Mouse (Mus musculus): ENCODE results near the gene Catsper3. TPM values are rescaled to one million over a fixed set of nuclear protein-coding genes. Genes with fewer than 3 reads are reported as not detected.

Catsper3 gene
- polyA plus RNA-seq, 1 experiment from 2014 or later: 0.19 TPM

- no peaks in the 10 kb centered on the region for H3K4me1 ChIP-seq (ENCODE audit: control insufficient read depth, insufficient read depth, low read length)
These were observed 9.3 kb upstream of the Catsper3 start for GRCm38 (mm10) chr13:55775056-55775455.

DNA sequence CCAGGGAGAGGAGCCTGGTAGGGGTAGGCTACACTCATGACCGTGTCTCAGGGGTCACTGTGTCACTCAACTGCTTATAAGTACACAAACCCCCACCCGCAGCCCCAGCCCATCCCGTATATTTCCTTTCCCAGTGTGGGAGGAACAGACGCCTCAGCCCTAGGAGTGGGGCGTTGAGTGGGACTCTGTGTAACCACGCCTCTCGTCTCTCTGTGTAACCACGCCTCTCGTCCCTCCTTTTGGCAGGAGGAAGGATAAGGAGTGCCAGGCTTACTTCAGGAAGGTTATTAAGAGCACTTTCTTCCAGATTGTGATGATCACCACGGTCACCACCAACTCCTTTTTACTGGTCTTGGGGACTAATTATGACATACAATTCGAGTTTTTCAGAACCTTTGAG, 1.8 kb downstream of the Catsper3 start:
- H3K4me2 ChIP-seq (ENCODE audit: low read length): no peak overlapping the region
- H3K9ac ChIP-seq (ENCODE audit: low read depth, low read length): no peak overlapping the region
- no peaks in the 10 kb centered on the region for H3K36me3 ChIP-seq (ENCODE audit: control insufficient read depth, insufficient read depth, low read length)
- no peak overlapping the region for H3K4me3 ChIP-seq (ENCODE audit: low read depth, low read length)
- no peak overlapping the region for H3K27ac ChIP-seq (ENCODE audit: low read length)
- WGBS: 82% methylated on average over 11 of the region's 11 CpGs
- H3K9me3 ChIP-seq (replicated peaks; ENCODE audit: control insufficient read depth, low read length, poor library complexity, severe bottlenecking): no peaks in the 10 kb centered on the region
- no peaks in the 10 kb centered on the region for H3K4me1 ChIP-seq (ENCODE audit: control insufficient read depth, insufficient read depth, low read length)
- no peaks in the 10 kb centered on the region for H3K27me3 ChIP-seq (ENCODE audit: control insufficient read depth, insufficient read depth, low read depth, low read length)
- ATAC-seq: no peak

More at GRCm38 (mm10) chr13:55775056-55775455, 9.3 kb upstream of the Catsper3 start:
- Histone ChIP-seq H3K4me3 (ENCODE audit: low read depth, low read length) (no peak overlapping the region), H3K4me2 (ENCODE audit: low read length) (no peak overlapping the region), H3K27me3 (ENCODE audit: control insufficient read depth, insufficient read depth, low read depth, low read length) (no peaks in the 10 kb centered on the region), H3K36me3 (ENCODE audit: control insufficient read depth, insufficient read depth, low read length) (no peaks in the 10 kb centered on the region), H3K9ac (ENCODE audit: low read depth, low read length) (no peak overlapping the region), H3K27ac (ENCODE audit: low read length) (no peak overlapping the region), H3K9me3 (replicated peaks; ENCODE audit: control insufficient read depth, low read length, poor library complexity, severe bottlenecking) (no peaks in the 10 kb centered on the region)
- ATAC-seq: no peak
- WGBS: 71% methylated on average over 11 of the region's 11 CpGs

GRCm38 (mm10) chr13:55801246-55801645, 16.9 kb downstream of the Catsper3 start:
- no peaks in the 10 kb centered on the region for H3K27me3 ChIP-seq (ENCODE audit: control insufficient read depth, insufficient read depth, low read depth, low read length)
- H3K4me2 ChIP-seq (ENCODE audit: low read length): no peak overlapping the region
- no peak for ATAC-seq
- 65% methylated on average over 2 of the region's 2 CpGs for WGBS
- H3K9me3 ChIP-seq (replicated peaks; ENCODE audit: control insufficient read depth, low read length, poor library complexity, severe bottlenecking): peaks cover 4% of the 10 kb centered on the region; the same call in 1 of the 2 replicates
- H3K36me3 ChIP-seq (ENCODE audit: control insufficient read depth, insufficient read depth, low read length): no peaks in the 10 kb centered on the region
- no peak overlapping the region for H3K4me3 ChIP-seq (ENCODE audit: low read depth, low read length)
- no peaks in the 10 kb centered on the region for H3K4me1 ChIP-seq (ENCODE audit: control insufficient read depth, insufficient read depth, low read length)
- H3K9ac ChIP-seq (ENCODE audit: low read depth, low read length): no peak overlapping the region
- no peak overlapping the region for H3K27ac ChIP-seq (ENCODE audit: low read length)

DNA sequence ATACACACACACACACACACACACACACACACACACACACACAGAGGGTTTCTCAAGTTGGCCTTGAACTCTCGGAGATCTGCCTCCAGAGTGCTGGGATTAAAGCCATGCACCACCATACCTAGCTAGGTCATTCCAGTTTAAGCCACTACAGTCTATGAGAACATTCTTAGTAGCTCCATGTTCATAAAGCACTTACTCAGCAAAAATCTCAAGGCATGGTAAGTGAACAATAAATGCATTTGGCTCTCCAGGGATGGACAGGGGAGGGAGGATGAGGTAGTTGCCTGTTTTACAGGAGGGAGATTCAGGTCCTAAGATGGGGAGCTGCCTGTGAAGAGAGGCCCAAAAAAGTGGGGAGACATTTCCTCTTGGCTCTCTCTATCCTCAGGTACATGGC, 19.6 kb downstream of the Catsper3 start:
- WGBS: 100% methylated on average over 1 of the region's 1 CpGs
- H3K4me3 ChIP-seq (ENCODE audit: low read depth, low read length): no peak overlapping the region

GRCm38 (mm10) chr13:55809041-55809623, 24.8 kb downstream of the Catsper3 start:
- no peaks in the 10 kb centered on the region for H3K36me3 ChIP-seq (ENCODE audit: control insufficient read depth, insufficient read depth, low read length)
- no peak overlapping the region for H3K4me3 ChIP-seq (ENCODE audit: low read depth, low read length)
- WGBS: 84% methylated on average over 7 of the region's 7 CpGs
- H3K4me1 ChIP-seq (ENCODE audit: control insufficient read depth, insufficient read depth, low read length): no peaks in the 10 kb centered on the region
- no peak for ATAC-seq
- H3K27me3 ChIP-seq (ENCODE audit: control insufficient read depth, insufficient read depth, low read depth, low read length): no peaks in the 10 kb centered on the region
- H3K9me3 ChIP-seq (replicated peaks; ENCODE audit: control insufficient read depth, low read length, poor library complexity, severe bottlenecking): no peaks in the 10 kb centered on the region
- no peak overlapping the region for H3K27ac ChIP-seq (ENCODE audit: low read length)
- H3K9ac ChIP-seq (ENCODE audit: low read depth, low read length): no peak overlapping the region
- H3K4me2 ChIP-seq (ENCODE audit: low read length): no peak overlapping the region

More for the DNA sequence above, 19.6 kb downstream of the Catsper3 start:
- ATAC-seq: no peak
- no peak overlapping the region for H3K27ac ChIP-seq (ENCODE audit: low read length)
- no peak overlapping the region for H3K9ac ChIP-seq (ENCODE audit: low read depth, low read length)
- no peaks in the 10 kb centered on the region for H3K36me3 ChIP-seq (ENCODE audit: control insufficient read depth, insufficient read depth, low read length)
- no peaks in the 10 kb centered on the region for H3K27me3 ChIP-seq (ENCODE audit: control insufficient read depth, insufficient read depth, low read depth, low read length)
- peaks cover 4% of the 10 kb centered on the region; the same call in 1 of the 2 replicates for H3K9me3 ChIP-seq (replicated peaks; ENCODE audit: control insufficient read depth, low read length, poor library complexity, severe bottlenecking)
- no peak overlapping the region for H3K4me2 ChIP-seq (ENCODE audit: low read length)
- no peaks in the 10 kb centered on the region for H3K4me1 ChIP-seq (ENCODE audit: control insufficient read depth, insufficient read depth, low read length)

GRCm38 (mm10) chr13:55809707-55810106, 25.3 kb downstream of the Catsper3 start:
- H3K27ac ChIP-seq (ENCODE audit: low read length): no peak overlapping the region
- H3K4me3 ChIP-seq (ENCODE audit: low read depth, low read length): no peak overlapping the region
- H3K4me1 ChIP-seq (ENCODE audit: control insufficient read depth, insufficient read depth, low read length): no peaks in the 10 kb centered on the region
- no peaks in the 10 kb centered on the region for H3K27me3 ChIP-seq (ENCODE audit: control insufficient read depth, insufficient read depth, low read depth, low read length)
- no peak overlapping the region for H3K9ac ChIP-seq (ENCODE audit: low read depth, low read length)
- H3K4me2 ChIP-seq (ENCODE audit: low read length): no peak overlapping the region
- no peak for ATAC-seq
- H3K36me3 ChIP-seq (ENCODE audit: control insufficient read depth, insufficient read depth, low read length): no peaks in the 10 kb centered on the region
- WGBS: 90% methylated on average over 10 of the region's 10 CpGs
- H3K9me3 ChIP-seq (replicated peaks; ENCODE audit: control insufficient read depth, low read length, poor library complexity, severe bottlenecking): no peaks in the 10 kb centered on the region

DNA sequence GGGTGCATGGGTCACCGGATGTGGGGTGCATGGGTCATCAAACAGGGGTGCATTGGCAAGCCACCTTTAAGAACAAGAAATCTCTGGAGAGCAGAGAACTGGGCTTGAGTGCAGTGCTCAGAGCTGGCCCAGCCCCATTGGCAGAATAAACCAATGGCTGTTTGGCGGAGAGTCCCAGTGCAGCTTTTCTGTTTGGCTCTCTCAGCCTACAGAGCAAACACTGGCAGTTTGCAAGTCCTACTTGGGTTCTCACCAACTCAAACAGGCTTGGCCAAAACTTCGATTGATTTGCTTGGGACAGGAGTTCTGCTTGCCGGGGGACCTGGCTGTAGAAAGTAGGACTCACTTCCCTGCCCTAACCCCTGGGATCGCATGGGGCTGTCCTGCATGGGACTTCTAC, 26.6 kb downstream of the Catsper3 start:
- H3K4me2 ChIP-seq (ENCODE audit: low read length): no peak overlapping the region
- H3K4me3 ChIP-seq (ENCODE audit: low read depth, low read length): no peak overlapping the region
- no peaks in the 10 kb centered on the region for H3K27me3 ChIP-seq (ENCODE audit: control insufficient read depth, insufficient read depth, low read depth, low read length)
- no peak overlapping the region for H3K9ac ChIP-seq (ENCODE audit: low read depth, low read length)
- 76% methylated on average over 5 of the region's 5 CpGs for WGBS
- H3K36me3 ChIP-seq (ENCODE audit: control insufficient read depth, insufficient read depth, low read length): no peaks in the 10 kb centered on the region
- no peaks in the 10 kb centered on the region for H3K9me3 ChIP-seq (replicated peaks; ENCODE audit: control insufficient read depth, low read length, poor library complexity, severe bottlenecking)
- no peaks in the 10 kb centered on the region for H3K4me1 ChIP-seq (ENCODE audit: control insufficient read depth, insufficient read depth, low read length)
- H3K27ac ChIP-seq (ENCODE audit: low read length): no peak overlapping the region
- no peak for ATAC-seq

DNA sequence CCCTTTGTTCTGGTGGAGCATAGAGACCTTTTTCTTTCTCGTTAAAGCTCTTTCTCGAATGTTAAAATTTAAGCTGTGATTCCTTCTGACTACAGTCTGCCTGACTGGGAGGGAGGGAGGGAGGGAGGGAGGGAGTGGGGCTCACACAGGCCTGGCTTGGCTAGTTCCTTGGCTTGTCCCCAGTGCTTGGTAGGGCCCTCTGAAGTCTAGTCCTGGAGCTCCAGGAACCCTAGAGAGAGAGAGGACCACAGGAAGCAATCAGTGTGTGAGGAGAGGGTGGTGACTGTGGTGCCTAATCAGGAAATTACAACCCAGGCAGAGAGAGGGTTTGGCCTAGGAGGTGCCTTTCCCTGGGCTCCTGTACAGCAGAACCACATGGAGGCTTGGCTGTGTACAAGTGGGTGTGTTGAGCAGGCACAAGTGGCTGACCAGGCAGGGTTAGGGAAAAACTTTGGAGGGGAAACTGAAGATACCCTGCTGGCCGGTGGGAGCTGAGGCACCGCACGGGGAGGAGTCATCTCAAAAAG, 29.2 kb downstream of the Catsper3 start:
- Histone ChIP-seq H3K27ac (ENCODE audit: low read length) (no peak overlapping the region), H3K9ac (ENCODE audit: low read depth, low read length) (no peak overlapping the region), H3K9me3 (replicated peaks; ENCODE audit: control insufficient read depth, low read length, poor library complexity, severe bottlenecking) (no peaks in the 10 kb centered on the region), H3K4me2 (ENCODE audit: low read length) (no peak overlapping the region), H3K4me3 (ENCODE audit: low read depth, low read length) (no peak overlapping the region), H3K4me1 (ENCODE audit: control insufficient read depth, insufficient read depth, low read length) (no peaks in the 10 kb centered on the region), H3K36me3 (ENCODE audit: control insufficient read depth, insufficient read depth, low read length) (no peaks in the 10 kb centered on the region), H3K27me3 (ENCODE audit: control insufficient read depth, insufficient read depth, low read depth, low read length) (no peaks in the 10 kb centered on the region)
- no peak for ATAC-seq
- WGBS: 66% methylated on average over 5 of the region's 5 CpGs

GRCm38 (mm10) chr13:55814834-55815233, 30.5 kb downstream of the Catsper3 start:
- H3K27me3 ChIP-seq (ENCODE audit: control insufficient read depth, insufficient read depth, low read depth, low read length): no peaks in the 10 kb centered on the region
- no peak overlapping the region for H3K27ac ChIP-seq (ENCODE audit: low read length)
- no peaks in the 10 kb centered on the region for H3K4me1 ChIP-seq (ENCODE audit: control insufficient read depth, insufficient read depth, low read length)
- no peaks in the 10 kb centered on the region for H3K9me3 ChIP-seq (replicated peaks; ENCODE audit: control insufficient read depth, low read length, poor library complexity, severe bottlenecking)
- H3K36me3 ChIP-seq (ENCODE audit: control insufficient read depth, insufficient read depth, low read length): no peaks in the 10 kb centered on the region
- H3K9ac ChIP-seq (ENCODE audit: low read depth, low read length): no peak overlapping the region
- no peak overlapping the region for H3K4me2 ChIP-seq (ENCODE audit: low read length)
- 92% methylated on average over 6 of the region's 6 CpGs for WGBS
- ATAC-seq: no peak
- H3K4me3 ChIP-seq (ENCODE audit: low read depth, low read length): no peak overlapping the region

Measured in midbrain, embryonic 16.5 days (tissue).